Mouse (Mus musculus): ENCODE measurements around the gene Adrm1. TPM values are rescaled to one million over a fixed set of nuclear protein-coding genes. Genes with fewer than 3 reads are reported as not detected.

Adrm1 gene
- polyA plus RNA-seq, 1 experiment = 107 TPM

DNA sequence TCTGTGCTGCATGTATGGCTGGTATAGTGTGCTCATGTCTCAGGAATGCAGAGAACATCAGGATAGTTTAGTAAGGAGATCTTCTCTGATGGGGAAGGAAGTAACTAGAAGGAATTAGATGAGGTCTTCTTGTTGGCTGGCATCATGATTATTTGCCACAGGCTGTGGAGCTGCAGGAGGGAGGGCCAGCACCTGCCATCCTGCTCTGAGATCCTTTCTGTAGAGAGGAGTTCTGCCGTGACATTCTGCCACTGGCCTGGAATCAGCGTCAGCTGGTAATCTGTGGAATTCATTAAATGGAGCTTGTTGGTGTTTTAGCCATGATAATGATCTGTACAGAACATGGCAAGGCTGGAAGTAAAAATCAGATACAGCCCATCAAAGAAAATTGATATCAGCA, 25.2 kb upstream of the Adrm1 start:
- H3K27ac ChIP-seq (ENCODE audit: control insufficient read depth, insufficient read depth, low read depth, low read length) = no peak overlapping the region
- H3K36me3 ChIP-seq (ENCODE audit: control insufficient read depth, insufficient read depth, low read length) = peaks cover 5% of the 10 kb centered on the region
- peak overlapping the region; percentile 17; the same call in 1 of the 2 replicates for H3K4me3 ChIP-seq (ENCODE audit: control insufficient read depth, low read depth, low read length)
- H3K4me1 ChIP-seq (ENCODE audit: control insufficient read depth, insufficient read depth, low read length) = no peaks in the 10 kb centered on the region
- TF ChIP-seq CTCF (IDR thresholded peaks at IDR 0.05; ENCODE audit: control insufficient read depth, insufficient read depth, insufficient replicate concordance, low read depth, low read length) = no peak
- TF ChIP-seq POLR2A (IDR thresholded peaks at IDR 0.05; ENCODE audit: control insufficient read depth, low read depth, low read length) = no peak
- H3K27me3 ChIP-seq (ENCODE audit: control insufficient read depth, insufficient read depth, low read length) = no peaks in the 10 kb centered on the region

DNA sequence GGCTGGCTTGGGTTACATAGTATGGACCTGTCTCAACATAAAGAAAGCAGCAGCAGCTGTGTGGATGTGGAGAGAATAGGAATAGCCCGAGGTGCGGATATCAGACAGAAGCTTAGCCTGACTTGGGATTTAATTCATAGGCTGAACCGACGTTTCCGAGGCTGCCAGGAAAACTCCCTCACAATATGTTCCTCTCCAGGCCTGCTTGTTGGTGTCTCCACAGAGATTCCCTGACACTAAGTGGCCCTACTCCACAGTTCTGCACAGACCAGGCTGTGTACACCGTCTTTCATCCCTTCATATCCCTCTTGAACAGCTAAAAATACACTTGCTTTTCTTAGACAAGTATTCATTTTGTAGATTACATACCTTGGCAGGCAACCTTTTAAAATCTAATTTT, 23.9 kb upstream of the Adrm1 start:
- no peak for TF ChIP-seq CTCF (IDR thresholded peaks at IDR 0.05; ENCODE audit: control insufficient read depth, insufficient read depth, insufficient replicate concordance, low read depth, low read length)
- TF ChIP-seq POLR2A (IDR thresholded peaks at IDR 0.05; ENCODE audit: control insufficient read depth, low read depth, low read length) = no peak
- Histone ChIP-seq H3K4me3 (ENCODE audit: control insufficient read depth, low read depth, low read length) (no peak overlapping the region), H3K27me3 (ENCODE audit: control insufficient read depth, insufficient read depth, low read length) (no peaks in the 10 kb centered on the region), H3K27ac (ENCODE audit: control insufficient read depth, insufficient read depth, low read depth, low read length) (no peak overlapping the region), H3K36me3 (ENCODE audit: control insufficient read depth, insufficient read depth, low read length) (peaks cover 5% of the 10 kb centered on the region), H3K4me1 (ENCODE audit: control insufficient read depth, insufficient read depth, low read length) (no peaks in the 10 kb centered on the region)

DNA sequence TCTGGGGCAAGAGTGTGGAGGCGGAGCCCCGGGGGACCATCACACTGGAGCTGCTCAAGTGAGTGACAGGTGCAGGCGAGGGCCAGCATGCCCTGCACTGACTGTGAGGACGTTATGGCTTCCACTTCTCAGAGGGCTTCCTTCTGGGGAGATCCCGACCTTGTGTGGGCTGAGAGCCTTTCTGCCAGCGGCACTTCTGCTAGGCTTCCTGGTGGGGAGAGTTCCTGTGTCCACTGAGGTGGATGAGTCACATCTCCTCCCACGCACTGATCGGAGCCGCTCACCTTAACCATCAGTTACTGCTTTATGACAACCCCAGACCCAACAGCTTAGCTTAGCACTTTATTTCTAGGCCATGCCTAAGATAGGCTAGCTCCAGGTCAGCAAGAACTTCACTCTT, 22.7 kb upstream of the Adrm1 start:
- no peak overlapping the region for H3K4me3 ChIP-seq (ENCODE audit: control insufficient read depth, low read depth, low read length)
- TF ChIP-seq POLR2A (IDR thresholded peaks at IDR 0.05; ENCODE audit: control insufficient read depth, low read depth, low read length) (no peak), CTCF (IDR thresholded peaks at IDR 0.05; ENCODE audit: control insufficient read depth, insufficient read depth, insufficient replicate concordance, low read depth, low read length) (no peak)
- no peaks in the 10 kb centered on the region for H3K4me1 ChIP-seq (ENCODE audit: control insufficient read depth, insufficient read depth, low read length)
- H3K27me3 ChIP-seq (ENCODE audit: control insufficient read depth, insufficient read depth, low read length) = no peaks in the 10 kb centered on the region
- no peak overlapping the region for H3K27ac ChIP-seq (ENCODE audit: control insufficient read depth, insufficient read depth, low read depth, low read length)
- peaks cover 5% of the 10 kb centered on the region for H3K36me3 ChIP-seq (ENCODE audit: control insufficient read depth, insufficient read depth, low read length)

- H3K27me3 ChIP-seq (ENCODE audit: control insufficient read depth, insufficient read depth, low read length) = no peaks in the 10 kb centered on the region
- H3K27ac ChIP-seq (ENCODE audit: control insufficient read depth, insufficient read depth, low read depth, low read length) = no peak overlapping the region
- peaks cover 1% of the 10 kb centered on the region; the same call in 1 of the 2 replicates for H3K36me3 ChIP-seq (ENCODE audit: control insufficient read depth, insufficient read depth, low read length)
- no peaks in the 10 kb centered on the region for H3K4me1 ChIP-seq (ENCODE audit: control insufficient read depth, insufficient read depth, low read length)
- no peak for TF ChIP-seq POLR2A (IDR thresholded peaks at IDR 0.05; ENCODE audit: control insufficient read depth, low read depth, low read length)
- TF ChIP-seq CTCF (IDR thresholded peaks at IDR 0.05; ENCODE audit: control insufficient read depth, insufficient read depth, insufficient replicate concordance, low read depth, low read length) = no peak
- H3K4me3 ChIP-seq (ENCODE audit: control insufficient read depth, low read depth, low read length) = no peak overlapping the region
Observed at GRCm38 (mm10) chr2:180154796-180155195, 16.5 kb upstream of the Adrm1 start.

DNA sequence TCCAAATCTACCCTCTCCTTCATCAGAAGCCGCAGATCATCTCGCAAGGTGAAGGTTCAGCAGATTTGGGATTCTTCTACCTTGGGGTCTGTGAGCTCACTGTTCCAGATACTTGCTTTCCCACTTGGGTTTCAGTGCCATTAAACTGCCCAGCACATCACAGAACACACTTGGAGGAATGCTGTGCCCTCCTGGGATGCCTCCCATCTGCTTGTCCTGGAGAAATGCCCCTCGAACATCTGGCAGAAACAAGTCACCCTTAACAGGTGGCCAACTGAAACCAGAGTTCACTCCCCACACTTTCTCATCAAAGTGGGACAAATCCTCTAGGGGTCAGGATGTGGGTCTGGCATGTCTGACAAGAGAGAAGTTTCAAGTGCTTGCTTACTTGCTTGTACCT, 12.7 kb upstream of the Adrm1 start:
- H3K36me3 ChIP-seq (ENCODE audit: control insufficient read depth, insufficient read depth, low read length) = peaks cover 2% of the 10 kb centered on the region; the same call in 1 of the 2 replicates
- TF ChIP-seq POLR2A (IDR thresholded peaks at IDR 0.05; ENCODE audit: control insufficient read depth, low read depth, low read length) (no peak), CTCF (IDR thresholded peaks at IDR 0.05; ENCODE audit: control insufficient read depth, insufficient read depth, insufficient replicate concordance, low read depth, low read length) (no peak)
- no peak overlapping the region for H3K4me3 ChIP-seq (ENCODE audit: control insufficient read depth, low read depth, low read length)
- H3K27ac ChIP-seq (ENCODE audit: control insufficient read depth, insufficient read depth, low read depth, low read length) = no peak overlapping the region
- H3K4me1 ChIP-seq (ENCODE audit: control insufficient read depth, insufficient read depth, low read length) = no peaks in the 10 kb centered on the region
- no peaks in the 10 kb centered on the region for H3K27me3 ChIP-seq (ENCODE audit: control insufficient read depth, insufficient read depth, low read length)

DNA sequence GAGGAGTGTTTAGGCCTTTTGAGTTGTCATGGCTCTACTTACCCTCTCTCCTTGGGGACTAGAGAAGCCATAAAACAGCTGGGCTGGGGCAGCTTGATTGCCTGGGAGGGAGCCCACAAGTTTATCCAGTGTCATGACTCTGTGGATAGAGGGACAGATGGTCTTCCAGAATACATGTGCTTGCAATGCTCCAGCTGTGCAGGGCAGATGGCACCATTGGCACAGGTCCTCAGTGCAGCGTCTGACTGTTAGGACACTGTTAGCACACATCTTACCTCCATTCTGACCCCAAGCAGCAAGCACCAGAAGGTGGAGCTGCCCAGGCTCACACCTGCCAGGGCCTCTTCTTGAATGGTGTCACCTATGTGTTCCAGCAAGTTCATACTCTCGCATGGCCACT, 5.4 kb upstream of the Adrm1 start:
- Histone ChIP-seq H3K27me3 (ENCODE audit: control insufficient read depth, insufficient read depth, low read length) (no peaks in the 10 kb centered on the region), H3K4me3 (ENCODE audit: control insufficient read depth, low read depth, low read length) (no peak overlapping the region), H3K27ac (ENCODE audit: control insufficient read depth, insufficient read depth, low read depth, low read length) (no peak overlapping the region), H3K4me1 (ENCODE audit: control insufficient read depth, insufficient read depth, low read length) (peaks cover 5% of the 10 kb centered on the region), H3K36me3 (ENCODE audit: control insufficient read depth, insufficient read depth, low read length) (peaks cover 2% of the 10 kb centered on the region; the same call in 1 of the 2 replicates)
- no peak for TF ChIP-seq POLR2A (IDR thresholded peaks at IDR 0.05; ENCODE audit: control insufficient read depth, low read depth, low read length)
- TF ChIP-seq CTCF (IDR thresholded peaks at IDR 0.05; ENCODE audit: control insufficient read depth, insufficient read depth, insufficient replicate concordance, low read depth, low read length) = no peak

DNA sequence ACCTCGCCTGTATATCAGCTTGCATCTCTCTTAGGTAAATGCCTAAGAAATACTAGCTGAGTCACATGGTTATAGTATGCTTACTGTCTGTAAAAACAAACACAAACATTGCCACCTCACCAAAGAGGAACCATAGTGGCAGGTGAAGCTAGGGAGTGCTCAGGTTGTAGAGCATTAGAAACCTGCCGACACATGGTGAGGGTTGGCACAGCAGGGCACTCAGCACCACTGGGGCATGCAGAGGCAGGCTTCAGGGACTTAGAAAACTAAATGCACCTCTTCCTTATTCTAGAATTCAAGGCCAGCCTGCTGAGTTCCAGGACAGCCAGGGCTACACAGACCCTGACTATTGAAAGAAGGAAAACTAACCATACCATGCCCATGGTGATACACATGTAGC, 4.4 kb upstream of the Adrm1 start:
- Histone ChIP-seq H3K4me1 (ENCODE audit: control insufficient read depth, insufficient read depth, low read length) (peaks cover 5% of the 10 kb centered on the region), H3K4me3 (ENCODE audit: control insufficient read depth, low read depth, low read length) (no peak overlapping the region), H3K27me3 (ENCODE audit: control insufficient read depth, insufficient read depth, low read length) (no peaks in the 10 kb centered on the region), H3K36me3 (ENCODE audit: control insufficient read depth, insufficient read depth, low read length) (peaks cover 2% of the 10 kb centered on the region; the same call in 1 of the 2 replicates), H3K27ac (ENCODE audit: control insufficient read depth, insufficient read depth, low read depth, low read length) (no peak overlapping the region)
- TF ChIP-seq POLR2A (IDR thresholded peaks at IDR 0.05; ENCODE audit: control insufficient read depth, low read depth, low read length) = no peak
- no peak for TF ChIP-seq CTCF (IDR thresholded peaks at IDR 0.05; ENCODE audit: control insufficient read depth, insufficient read depth, insufficient replicate concordance, low read depth, low read length)

Measured in testis, adult 2 months (tissue).